Mouse (Mus musculus) E14TG2a.4 (cell line): ENCODE results near the gene Pcbp4.

Experiments
- CTCF ChIP-seq: conservative IDR thresholded peaks from 2 replicates; pipeline ENCODE4 v1.5.1; 2014; ENCODE audit warnings: low read length
- NANOG ChIP-seq: IDR thresholded peaks from 2 replicates; pipeline ENCODE4 v1.6.1; 2014; ENCODE audit warnings: borderline replicate concordance, low read length, mixed read lengths

GRCm38 (mm10) chr9:106453271-106454070 lies at the start of gene Pcbp4:
- TF ChIP-seq CTCF (no peak), NANOG (no peak)
